Mouse (Mus musculus) lung, postnatal 0 days (tissue): ENCODE data around the gene Riox1. TPM values are rescaled to one million over a fixed set of nuclear protein-coding genes. Genes with fewer than 3 reads are reported as not detected.
A peak's percentile ranks its signal among the peaks of the same experiment; 100 is the strongest.

ENCODE experiments used
- ATAC-seq: fragments of 200-750 bp; cut with Nextera tagmentation; 2 replicates; pipeline ENCODE4 v1.8.0; 2017; ENCODE audit warnings: moderate library complexity
- DNase-seq: peaks from one replicate; pipeline ENCODE4 v3.0.0-alpha.2; 2016; ENCODE audit warnings: low spot score
- H3K27ac ChIP-seq: fragments of 300-500 bp; sonication (generic); 2 replicates; pipeline ENCODE4 v1.5.1; 2014; ENCODE audit warnings: antibody characterized with exemption, mild to moderate bottlenecking, low read length, mixed read lengths
- H3K27me3 ChIP-seq: fragments of 300-500 bp; sonication (generic); replicated peaks from 2 replicates; pipeline ENCODE4 v1.6.1; 2014; ENCODE audit warnings: low read length, mixed read lengths; ENCODE audit not compliant: insufficient read depth
- H3K36me3 ChIP-seq: fragments of 300-500 bp; sonication (generic); 2 replicates; pipeline ENCODE4 v1.6.1; 2014; ENCODE audit warnings: low read length, mixed read lengths; ENCODE audit not compliant: insufficient read depth
- H3K4me1 ChIP-seq: fragments of 300-500 bp; sonication (generic); 2 replicates; pipeline ENCODE4 v1.6.1; 2014; ENCODE audit warnings: antibody characterized with exemption, low read depth, low read length, mixed read lengths; ENCODE audit not compliant: insufficient read depth
- H3K4me2 ChIP-seq: fragments of 300-500 bp; sonication (generic); replicated peaks from 2 replicates; pipeline ENCODE4 v1.6.1; 2014; ENCODE audit warnings: low read depth, mild to moderate bottlenecking, low read length, moderate library complexity, mixed read lengths
- H3K4me3 ChIP-seq: fragments of 300-500 bp; sonication (generic); 2 replicates; pipeline ENCODE4 v1.5.1; 2014; ENCODE audit warnings: low read depth, low read length
- H3K9ac ChIP-seq: fragments of 300-500 bp; sonication (generic); replicated peaks from 2 replicates; pipeline ENCODE4 v1.6.1; 2014; ENCODE audit warnings: low read depth, mild to moderate bottlenecking
- H3K9me3 ChIP-seq: fragments of 300-500 bp; sonication (generic); 2 replicates; pipeline ENCODE4 v1.6.1; 2016; ENCODE audit warnings: low read length, mixed read lengths
- CTCF ChIP-seq: IDR thresholded peaks from 2 replicates; pipeline ENCODE4 v1.5.1; 2016; ENCODE audit warnings: antibody characterized with exemption, mild to moderate bottlenecking
- EP300 ChIP-seq: IDR thresholded peaks from 2 replicates; pipeline ENCODE4 v1.6.1; 2016; ENCODE audit warnings: antibody characterized with exemption, mild to moderate bottlenecking, control low read depth
- WGBS: fragments of 180-500 bp; shearing (Covaris S2); extraction: QIAGEN DNeasy Blood & Tissue Kit; methylation state at CpG from one replicate; pipeline ENCODE4 v1.1.7; 2014; 5-methylcytosine and 5-hydroxymethylcytosine counted together
- polyA plus RNA-seq: library from polyadenylated mRNA; unstranded; fragments of >200 nt; fragmentation: Nextera tagmentation; extraction: Ambion mirVana; gene quantifications from 2 replicates; pipeline ENCODE4 v1.2.1, GENCODE M21; 2015

Gene Riox1
- polyA plus RNA-seq, 1 experiment from 2014 or later: 11.7 TPM

- under 1% methylated on average over 44 of the region's 63 CpGs for WGBS
- H3K27ac ChIP-seq: peak within 1 kb of the TSS; percentile 93
- peak within 1 kb of the TSS; percentile 99 for H3K4me3 ChIP-seq
- DNase-seq (peak; percentile 99), ATAC-seq (peak; percentile 99)
- H3K9me3 ChIP-seq: no peaks in the 10 kb centered on the region
- no peaks in the 10 kb centered on the region for H3K36me3 ChIP-seq
- peak within 1 kb of the TSS; percentile 83 for H3K4me2 ChIP-seq
- peaks cover 12% of the 10 kb centered on the region; the same call in 1 of the 2 replicates for H3K4me1 ChIP-seq
- TF ChIP-seq CTCF (no peak), EP300 (peak; percentile 65)
- H3K27me3 ChIP-seq: no peaks in the 10 kb centered on the region
- peak within 1 kb of the TSS; percentile 89 for H3K9ac ChIP-seq
Observed at GRCm38 (mm10) chr12:83921535-83922381, 28.6 kb upstream of the Riox1 start, which contains the start of gene Numb. TSS of gene Numb (minus strand) at chr12:83921934.

- H3K4me2 ChIP-seq: peak overlapping the region; percentile 54
- TF ChIP-seq EP300: no peak
- no peak for TF ChIP-seq CTCF
- 27% methylated on average over 8 of the region's 8 CpGs for WGBS
- no peaks in the 10 kb centered on the region for H3K27me3 ChIP-seq
- H3K9me3 ChIP-seq: no peaks in the 10 kb centered on the region
- H3K36me3 ChIP-seq: no peaks in the 10 kb centered on the region
- H3K4me3 ChIP-seq: peak overlapping the region; percentile 99
- H3K9ac ChIP-seq: peak overlapping the region; percentile 35; the same call in 1 of the 2 replicates
- peak overlapping the region; percentile 71; the same call in 1 of the 2 replicates for H3K27ac ChIP-seq
- DNase-seq (no peak), ATAC-seq (no peak)
- H3K4me1 ChIP-seq: peaks cover 14% of the 10 kb centered on the region; the same call in 1 of the 2 replicates
Observed at GRCm38 (mm10) chr12:83922724-83923485, 27.5 kb upstream of the Riox1 start.

- Histone ChIP-seq H3K4me1 (peaks cover 14% of the 10 kb centered on the region; the same call in 1 of the 2 replicates), H3K27ac (no peak overlapping the region), H3K9me3 (no peaks in the 10 kb centered on the region), H3K4me2 (no peak overlapping the region), H3K9ac (no peak overlapping the region), H3K27me3 (no peaks in the 10 kb centered on the region), H3K36me3 (no peaks in the 10 kb centered on the region), H3K4me3 (no peak overlapping the region)
- DNase-seq (no peak), ATAC-seq (no peak)
- no peak for TF ChIP-seq EP300
- no peak for TF ChIP-seq CTCF
- WGBS: 83% methylated on average over 1 of the region's 1 CpGs
Observed at GRCm38 (mm10) chr12:83923486-83923859, 26.9 kb upstream of the Riox1 start.

- H3K27ac ChIP-seq: no peak overlapping the region
Observed at GRCm38 (mm10) chr12:83924332-83924731, 26.1 kb upstream of the Riox1 start.

GRCm38 (mm10) chr12:83925160-83925703 lies 25.2 kb upstream of the Riox1 start:
- no peak overlapping the region for H3K4me3 ChIP-seq
- H3K27me3 ChIP-seq: no peaks in the 10 kb centered on the region
- H3K36me3 ChIP-seq: no peaks in the 10 kb centered on the region
- H3K9ac ChIP-seq: no peak overlapping the region
- H3K27ac ChIP-seq: no peak overlapping the region
- TF ChIP-seq EP300: no peak
- TF ChIP-seq CTCF: no peak
- ATAC-seq (no peak), DNase-seq (no peak)
- H3K9me3 ChIP-seq: no peaks in the 10 kb centered on the region
- WGBS: 54% methylated on average over 7 of the region's 7 CpGs
- peaks cover 17% of the 10 kb centered on the region; the same call in 1 of the 2 replicates for H3K4me1 ChIP-seq
- peak overlapping the region; percentile 22; the same call in 1 of the 2 replicates for H3K4me2 ChIP-seq

More at GRCm38 (mm10) chr12:83924332-83924731, 26.1 kb upstream of the Riox1 start:
- 63% methylated on average over 3 of the region's 3 CpGs for WGBS
- DNase-seq (no peak), ATAC-seq (no peak)
- Histone ChIP-seq H3K4me2 (no peak overlapping the region), H3K4me1 (peaks cover 17% of the 10 kb centered on the region; the same call in 1 of the 2 replicates), H3K9ac (no peak overlapping the region), H3K9me3 (no peaks in the 10 kb centered on the region), H3K4me3 (no peak overlapping the region), H3K36me3 (no peaks in the 10 kb centered on the region), H3K27me3 (no peaks in the 10 kb centered on the region)
- no peak for TF ChIP-seq CTCF
- no peak for TF ChIP-seq EP300

GRCm38 (mm10) chr12:83926061-83926460 lies 24.3 kb upstream of the Riox1 start:
- no peaks in the 10 kb centered on the region for H3K27me3 ChIP-seq
- H3K27ac ChIP-seq: peak overlapping the region; percentile 44; the same call in 1 of the 2 replicates
- no peak overlapping the region for H3K9ac ChIP-seq
- H3K9me3 ChIP-seq: no peaks in the 10 kb centered on the region
- H3K4me2 ChIP-seq: no peak overlapping the region
- TF ChIP-seq EP300: peak; percentile 90
- TF ChIP-seq CTCF: no peak
- H3K36me3 ChIP-seq: no peaks in the 10 kb centered on the region
- peaks cover 17% of the 10 kb centered on the region; the same call in 1 of the 2 replicates for H3K4me1 ChIP-seq
- H3K4me3 ChIP-seq: no peak overlapping the region
- DNase-seq (peak; percentile 87), ATAC-seq (no peak)
- WGBS: 22% methylated on average over 2 of the region's 2 CpGs
